Mouse (Mus musculus) embryonic fibroblast, embryonic 13.5 days (primary cell): ENCODE measurements at regions not wholly inside any gene's neighbourhood (a gene's known extent, or its start where the extent isn't known, plus 50 kb on each side); places are given as distances from the start of the nearest gene placed in this dataset.

Experiments used
- CTCF ChIP-seq: IDR thresholded peaks from 2 replicates; pipeline ENCODE4 v1.5.1; 2011; ENCODE audit warnings: mild to moderate bottlenecking, control low read depth, low read length, moderate library complexity, borderline replicate concordance; ENCODE audit not compliant: insufficient read depth
- POLR2A ChIP-seq: IDR thresholded peaks from 2 replicates; pipeline ENCODE4 v1.6.1; 2011; ENCODE audit warnings: low read depth, mild to moderate bottlenecking, control low read depth, low read length, moderate library complexity

DNA sequence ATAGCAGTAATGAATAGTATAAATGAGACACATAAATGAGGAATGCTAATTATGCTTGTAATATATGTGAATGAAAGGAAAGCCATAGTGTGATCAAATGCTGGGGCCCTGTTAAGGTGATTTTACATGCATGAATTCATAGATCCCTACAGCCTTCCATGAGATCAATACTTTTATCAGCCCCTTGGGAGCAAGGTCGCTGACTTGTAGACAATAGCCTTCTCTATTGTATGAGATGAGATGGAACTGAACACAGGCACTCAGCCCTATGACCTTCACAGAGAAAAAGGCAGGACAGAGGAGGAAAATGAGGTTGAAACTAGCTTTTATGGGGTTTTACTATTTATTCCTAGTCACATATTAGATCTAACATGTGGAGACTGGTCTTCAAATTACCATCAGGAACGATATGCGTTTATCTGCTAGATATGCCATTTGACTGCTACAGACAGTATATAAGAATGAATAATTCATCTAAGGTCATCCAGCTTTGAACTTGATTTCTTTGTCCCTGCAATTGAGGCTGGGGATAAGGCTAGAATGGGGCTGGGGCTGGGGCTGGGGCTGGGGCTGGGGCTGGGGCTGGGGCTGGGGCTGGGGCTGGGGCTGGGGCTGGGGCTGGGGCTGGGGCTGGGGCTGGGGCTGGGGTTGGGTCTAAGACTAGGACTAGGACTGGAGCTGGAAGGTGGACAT lies 1390.0 kb upstream of the Lrrc6 start:
- TF ChIP-seq CTCF (no peak), POLR2A (no peak)
